Mouse (Mus musculus) splenic B cell, adult 2 months (primary cell): ENCODE results near the gene Mapk12.

Experiments used
- DNase-seq: peaks from one replicate; pipeline ENCODE4 v3.0.0-alpha.2; 2011; ENCODE audit warnings: low read depth, low spot score
- H3K27me3 ChIP-seq: 2 replicates; pipeline ENCODE4 v1.6.1; 2012; ENCODE audit warnings: mild to moderate bottlenecking, low read length, moderate library complexity, mixed read lengths; ENCODE audit not compliant: control insufficient read depth, poor library complexity, insufficient read depth, severe bottlenecking
- H3K36me3 ChIP-seq: 2 replicates; pipeline ENCODE4 v1.6.1; 2012; ENCODE audit warnings: mild to moderate bottlenecking, low read length, moderate library complexity, mixed read lengths; ENCODE audit not compliant: control insufficient read depth, poor library complexity, insufficient read depth, severe bottlenecking

Gene Mapk12

GRCm38 (mm10) chr15:89175411-89176155, 35.1 kb upstream of the Mapk12 start:
- Histone ChIP-seq H3K36me3 (no peaks in the 10 kb centered on the region), H3K27me3 (no peaks in the 10 kb centered on the region)
- no peak for DNase-seq

DNA sequence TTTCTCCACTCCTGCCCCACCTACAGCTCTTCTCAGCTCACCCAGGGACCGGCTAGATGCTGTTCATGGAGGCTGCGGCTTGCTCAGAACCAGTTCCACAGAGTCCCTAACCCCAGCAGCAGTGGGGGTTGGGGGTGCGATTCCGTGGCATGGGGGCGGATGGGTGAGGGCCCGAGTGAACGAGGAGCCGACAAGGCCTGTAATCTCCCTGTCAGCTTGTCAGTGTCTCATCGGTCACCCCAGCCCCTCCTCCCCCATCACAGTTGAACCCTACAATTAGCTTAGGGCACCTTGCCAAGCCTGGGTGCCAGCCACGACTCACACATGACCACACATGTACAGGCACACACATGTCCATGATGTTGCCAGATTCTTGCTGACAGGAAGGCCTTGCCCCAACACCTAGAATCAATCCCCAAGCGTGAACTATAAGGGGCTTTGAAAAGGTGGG, 34.4 kb upstream of the Mapk12 start:
- Histone ChIP-seq H3K36me3 (no peaks in the 10 kb centered on the region), H3K27me3 (no peaks in the 10 kb centered on the region)
- no peak for DNase-seq

- H3K36me3 ChIP-seq, result no peaks in the 10 kb centered on the region
- DNase-seq, result peak; percentile 40
- no peaks in the 10 kb centered on the region for H3K27me3 ChIP-seq
These were observed 33.4 kb upstream of the Mapk12 start for GRCm38 (mm10) chr15:89173906-89174214.

DNA sequence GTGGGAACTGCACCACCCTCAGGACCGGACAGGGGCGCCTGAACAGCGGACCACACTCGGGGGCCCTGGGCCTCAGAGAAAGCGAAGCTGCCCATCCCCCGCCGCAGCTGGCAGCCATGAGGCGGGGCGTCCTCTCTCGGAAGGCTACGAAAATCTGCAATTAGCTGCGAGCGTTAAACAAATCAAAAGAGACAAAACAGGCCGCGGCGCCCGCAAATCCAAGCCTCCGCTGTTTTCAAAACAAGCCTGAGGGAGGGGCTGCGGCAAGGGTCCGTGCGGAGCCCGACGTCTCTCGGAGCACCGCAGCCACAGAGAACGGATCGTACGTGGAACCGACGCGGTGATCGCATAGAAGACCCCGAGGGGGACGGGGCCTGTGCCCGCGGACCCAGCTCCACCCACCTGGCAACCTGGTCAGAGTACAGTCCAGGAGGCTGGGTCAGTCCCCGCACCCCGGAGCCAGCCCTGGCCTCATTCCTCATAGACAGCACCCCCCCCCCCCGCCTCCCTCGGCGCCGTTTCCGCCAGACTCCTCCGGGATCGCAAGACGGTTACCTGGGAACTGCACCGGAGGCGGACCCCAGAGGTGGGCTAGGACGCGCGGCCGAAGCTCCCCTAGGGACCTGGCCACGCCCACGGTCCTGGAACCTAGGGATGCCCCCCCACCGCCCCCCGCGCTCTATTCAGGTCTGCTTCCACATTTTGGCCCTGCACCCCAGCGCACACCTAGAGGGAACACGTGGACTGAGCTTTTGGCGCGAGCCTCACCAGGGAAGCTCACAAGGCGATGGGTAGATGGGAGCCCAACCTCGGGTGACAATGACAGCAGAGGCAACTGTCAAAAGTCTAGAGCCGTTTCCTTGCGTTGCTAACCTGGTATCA, 32.8 kb upstream of the Mapk12 start:
- DNase-seq, result peak; percentile 43
- Histone ChIP-seq H3K36me3 (no peaks in the 10 kb centered on the region), H3K27me3 (no peaks in the 10 kb centered on the region)

DNA sequence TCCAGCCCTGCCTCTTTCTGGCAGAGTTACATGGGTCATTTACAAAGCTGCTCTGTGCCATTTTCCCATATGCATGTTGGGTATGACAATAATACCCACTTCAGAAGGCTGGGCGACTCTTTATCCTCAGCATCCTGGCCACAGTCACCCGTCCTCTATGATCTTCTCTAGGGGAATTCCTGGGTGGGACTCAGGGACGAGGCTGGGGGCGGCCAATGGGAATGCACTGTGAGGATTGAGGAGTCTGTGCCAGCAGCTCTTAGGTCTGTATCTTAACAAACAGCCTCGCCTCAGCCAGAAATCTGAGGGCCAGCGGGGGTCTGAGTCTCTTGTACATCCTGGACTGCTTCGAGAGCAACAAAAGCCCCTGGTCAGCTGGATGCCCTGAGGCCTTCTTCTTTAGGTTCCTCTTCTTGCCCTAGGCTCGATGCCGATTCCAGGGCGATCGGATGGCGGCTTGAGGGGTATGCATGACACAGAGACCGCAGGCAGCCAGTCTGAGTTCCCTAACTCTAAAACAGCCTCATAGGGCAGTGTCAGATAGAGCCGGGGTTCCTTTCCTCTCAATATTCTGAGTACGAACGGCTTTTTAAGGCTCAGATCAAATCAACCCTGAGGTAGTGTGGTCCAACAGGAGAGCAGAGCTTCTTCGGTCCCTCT, 31.9 kb upstream of the Mapk12 start:
- peak; percentile 26 for DNase-seq
- no peaks in the 10 kb centered on the region for H3K27me3 ChIP-seq
- 0 out of 2 replicates have a peak, but pooled peaks cover 1% of the 10 kb centered on the region for H3K36me3 ChIP-seq

GRCm38 (mm10) chr15:89171526-89172051, 31.1 kb upstream of the Mapk12 start:
- no peak for DNase-seq
- H3K36me3 ChIP-seq, result 0 out of 2 replicates have a peak, but pooled peaks cover 1% of the 10 kb centered on the region

GRCm38 (mm10) chr15:89170102-89170501, 29.6 kb upstream of the Mapk12 start:
- no peak for DNase-seq
- Histone ChIP-seq H3K27me3 (no peaks in the 10 kb centered on the region), H3K36me3 (0 out of 2 replicates have a peak, but pooled peaks cover 1% of the 10 kb centered on the region)

More at GRCm38 (mm10) chr15:89171526-89172051, 31.1 kb upstream of the Mapk12 start:
- H3K27me3 ChIP-seq, result no peaks in the 10 kb centered on the region

DNA sequence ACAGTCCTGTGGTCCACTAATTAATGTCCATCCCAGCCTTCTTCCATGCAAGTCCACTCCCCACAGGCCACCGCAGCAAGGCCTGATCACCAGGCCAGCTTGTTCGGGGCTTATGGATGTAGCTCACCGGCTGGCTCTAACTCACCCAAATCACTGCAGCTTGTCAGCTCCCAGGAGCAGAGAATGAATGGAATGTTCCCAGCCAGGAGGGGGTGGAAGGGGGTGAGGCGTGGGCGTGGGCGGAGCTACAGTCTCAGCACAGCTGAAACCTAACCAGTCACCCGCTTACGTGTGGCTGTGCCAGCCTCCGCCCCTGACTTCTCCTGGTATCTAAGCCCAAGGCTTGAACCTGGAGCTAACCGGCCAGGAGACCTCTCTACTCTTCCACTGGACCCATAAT, 28.9 kb upstream of the Mapk12 start:
- H3K36me3 ChIP-seq, result 0 out of 2 replicates have a peak, but pooled peaks cover 1% of the 10 kb centered on the region
- DNase-seq, result no peak
- H3K27me3 ChIP-seq, result no peaks in the 10 kb centered on the region

DNA sequence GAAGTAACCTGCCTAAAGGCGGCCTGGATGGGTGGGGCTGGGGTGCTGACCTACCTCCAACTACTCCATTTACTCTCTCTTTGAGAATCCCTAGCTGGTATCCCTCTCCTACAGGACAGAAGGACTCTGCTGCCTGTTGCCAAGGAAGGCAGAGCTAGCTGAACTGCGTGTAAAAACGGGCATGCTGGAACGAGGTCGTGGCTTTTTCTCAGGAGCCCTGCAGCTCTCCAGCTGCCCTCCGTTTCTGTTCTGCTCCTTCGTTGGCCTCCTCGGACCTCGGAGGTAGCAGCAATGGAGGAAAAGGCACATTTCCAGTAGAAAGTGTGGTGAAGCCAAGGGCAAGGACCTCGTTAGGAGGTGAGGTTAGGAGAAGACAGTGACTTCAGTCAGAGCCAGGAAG, 28.4 kb upstream of the Mapk12 start:
- DNase-seq, result no peak
- Histone ChIP-seq H3K36me3 (0 out of 2 replicates have a peak, but pooled peaks cover 1% of the 10 kb centered on the region), H3K27me3 (no peaks in the 10 kb centered on the region)

DNA sequence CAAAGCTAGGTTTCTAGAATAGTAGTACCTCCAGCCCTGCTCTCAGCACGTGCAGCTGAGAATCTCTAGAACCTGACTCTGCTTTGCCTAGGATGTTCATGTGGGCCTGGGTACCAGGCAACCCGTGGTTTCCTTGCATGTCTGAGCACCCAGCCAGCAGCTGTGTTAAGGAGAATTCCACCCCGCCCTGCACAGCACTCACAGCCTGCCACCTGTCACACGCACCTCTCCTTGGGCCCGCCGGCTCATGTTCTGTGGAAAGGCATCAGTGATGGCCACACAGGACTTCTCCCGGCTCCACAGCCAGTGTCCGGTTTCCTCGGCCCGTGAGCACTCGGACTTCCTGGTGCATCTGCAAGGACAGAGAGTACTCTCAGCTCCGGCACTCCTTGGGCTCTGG, 25.0 kb upstream of the Mapk12 start:
- H3K36me3 ChIP-seq, result 0 out of 2 replicates have a peak, but pooled peaks cover 1% of the 10 kb centered on the region
- H3K27me3 ChIP-seq, result no peaks in the 10 kb centered on the region
- no peak for DNase-seq

- Histone ChIP-seq H3K36me3 (no peaks in the 10 kb centered on the region), H3K27me3 (no peaks in the 10 kb centered on the region)
- DNase-seq, result no peak
These were observed 20.9 kb upstream of the Mapk12 start for GRCm38 (mm10) chr15:89161397-89161796.

- no peak for DNase-seq
- Histone ChIP-seq H3K36me3 (no peaks in the 10 kb centered on the region), H3K27me3 (no peaks in the 10 kb centered on the region)
These were observed 18.0 kb upstream of the Mapk12 start for GRCm38 (mm10) chr15:89158516-89158915.

- DNase-seq, result peak; percentile 92
- no peaks in the 10 kb centered on the region for H3K36me3 ChIP-seq
- no peaks in the 10 kb centered on the region for H3K27me3 ChIP-seq
These were observed 17.5 kb upstream of the Mapk12 start for GRCm38 (mm10) chr15:89157954-89158353.

DNA sequence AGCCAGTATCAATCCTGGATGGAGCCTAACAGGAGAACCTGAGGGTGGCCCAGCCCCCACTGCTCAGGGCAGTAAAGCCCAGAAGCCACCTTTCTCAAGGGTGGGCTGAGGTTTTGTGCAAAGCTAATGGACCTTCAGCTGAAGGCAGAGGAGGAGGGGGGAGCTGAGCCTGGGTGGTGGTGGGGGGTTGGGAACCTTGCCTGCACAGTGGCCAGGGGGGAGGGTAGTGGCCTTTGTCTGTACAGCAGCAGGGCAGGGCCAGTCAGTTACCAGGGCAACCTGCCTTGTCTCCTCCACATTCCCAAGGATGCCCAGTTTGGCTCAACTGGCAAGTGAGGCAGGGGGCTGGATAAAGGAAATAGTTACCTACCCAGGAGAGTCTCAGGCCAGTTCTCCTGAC, 11.8 kb upstream of the Mapk12 start:
- DNase-seq, result no peak
- Histone ChIP-seq H3K36me3 (no peaks in the 10 kb centered on the region), H3K27me3 (no peaks in the 10 kb centered on the region)
